Mouse (Mus musculus) left cerebral cortex, postnatal 10 days (tissue): Measurements from ENCODE around the gene Sh3d19. TPM values are rescaled to one million over a fixed set of nuclear protein-coding genes. Genes with fewer than 3 reads are reported as not detected.

Experiments
- DNase-seq, 2 experiments: peaks; one replicate each; pipeline ENCODE4 v3.0.0; 2021 to 2022; ENCODE audit warnings: low spot score in 2 of 2, mixed read lengths in 1 of 2; ENCODE audit errors: extremely low spot score in 1 of 2
- intact Hi-C: fragments of 180-260 bp; cut with DNase I; formaldehyde crosslinking; loops from one replicate; pipeline ENCODE4 v1.15.1; 2025
- total RNA-seq, 2 experiments: library from RNA; stranded (reverse); gene quantifications; 2 replicates each; pipeline ENCODE4 v1.2.3; 2021

The Sh3d19 gene
- total RNA-seq, 2 experiments from 2014 or later, result 48.7 to 50.6 TPM

DNA sequence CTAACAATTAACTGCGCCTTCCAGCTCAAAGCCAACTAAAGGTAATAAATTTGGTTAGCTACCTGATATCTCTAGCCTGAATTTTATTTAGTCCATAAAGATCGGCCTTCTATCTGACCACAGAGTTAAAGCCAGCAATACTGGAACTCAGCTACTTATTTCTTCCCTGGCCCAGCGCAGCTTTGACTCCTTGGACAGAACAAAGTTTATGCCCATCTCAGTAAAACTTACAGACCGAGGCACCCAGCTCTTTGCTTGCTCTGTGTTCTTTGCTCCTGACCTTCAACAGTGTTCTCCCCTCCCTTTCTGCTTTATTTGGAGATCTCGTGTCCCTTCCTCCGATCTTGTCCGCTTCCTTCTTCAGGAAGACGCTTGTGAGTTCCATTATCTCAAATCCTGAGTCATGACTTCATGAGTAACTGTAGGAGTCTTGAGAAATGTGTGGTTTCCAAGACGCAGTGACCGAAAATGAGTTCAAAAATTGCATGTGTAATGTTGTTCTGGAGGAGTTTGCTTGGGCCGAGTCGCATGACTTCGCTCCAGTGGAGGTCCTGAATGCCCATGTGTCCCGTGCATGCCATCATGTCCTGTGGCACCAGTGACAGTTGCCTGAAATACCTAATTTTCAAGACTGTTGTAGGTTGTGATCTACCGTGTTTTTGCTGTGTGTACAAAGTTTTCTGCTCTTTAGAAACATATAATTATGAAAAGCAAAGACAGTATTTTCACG lies 50.2 kb downstream of the Sh3d19 start:
- no peak for DNase-seq
- intact Hi-C loops, result no loop called here

DNA sequence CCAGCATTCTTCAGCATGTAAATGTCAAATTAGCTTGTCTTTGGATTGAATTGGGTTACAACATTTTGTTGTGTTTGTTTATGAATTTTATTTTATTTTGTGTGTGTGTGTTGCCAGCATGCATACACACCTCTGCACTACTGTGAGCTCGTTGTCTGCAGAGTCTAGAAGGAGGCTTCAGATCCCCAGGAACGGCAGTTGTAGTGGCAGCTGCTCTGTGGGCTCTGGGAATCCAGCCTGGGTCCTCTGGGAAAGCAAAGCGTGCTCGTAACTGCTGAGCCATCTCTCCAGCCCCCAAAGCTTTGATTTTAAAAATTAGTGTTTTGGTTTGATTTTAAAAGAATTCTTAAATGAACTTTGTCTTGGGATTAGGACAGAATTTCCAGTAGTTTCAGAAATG lies 50.7 kb downstream of the Sh3d19 start:
- intact Hi-C loops, result no loop called here
- no peak for DNase-seq

DNA sequence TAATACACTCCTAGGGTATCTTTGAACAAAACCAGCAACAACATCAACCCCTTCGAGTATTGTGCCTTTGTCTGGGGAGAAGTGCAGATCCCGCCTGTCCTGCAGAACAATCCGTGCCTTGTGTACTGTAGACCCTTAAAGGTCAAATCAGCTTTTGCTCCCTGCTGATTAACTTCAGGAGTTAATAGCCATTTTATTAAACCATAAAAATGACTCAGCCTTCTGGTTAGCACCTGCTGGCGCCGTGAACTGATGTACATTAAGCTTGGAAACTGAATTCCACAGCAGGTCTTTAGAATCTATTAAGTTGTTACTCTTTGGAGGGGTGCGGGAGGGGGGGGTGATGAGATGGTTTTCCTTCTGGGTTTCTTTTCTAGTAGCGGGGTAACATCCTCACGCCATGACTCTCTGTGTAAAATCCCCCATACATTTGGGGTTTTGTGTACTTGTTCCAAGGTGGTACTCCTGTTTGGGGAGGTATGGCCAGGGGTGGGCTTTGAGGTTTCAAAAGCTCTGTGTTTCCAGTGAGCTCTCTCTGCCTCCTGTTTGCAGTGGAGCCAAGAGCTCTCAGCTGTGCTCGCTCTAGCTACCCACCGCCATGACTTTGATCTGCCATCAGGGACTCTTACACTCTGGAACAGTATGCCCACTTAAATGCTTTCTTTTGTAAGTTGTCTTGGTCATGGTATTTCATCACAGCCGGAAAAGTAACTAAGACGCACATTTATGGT lies 53.3 kb downstream of the Sh3d19 start:
- intact Hi-C loops, result no loop called here

DNA sequence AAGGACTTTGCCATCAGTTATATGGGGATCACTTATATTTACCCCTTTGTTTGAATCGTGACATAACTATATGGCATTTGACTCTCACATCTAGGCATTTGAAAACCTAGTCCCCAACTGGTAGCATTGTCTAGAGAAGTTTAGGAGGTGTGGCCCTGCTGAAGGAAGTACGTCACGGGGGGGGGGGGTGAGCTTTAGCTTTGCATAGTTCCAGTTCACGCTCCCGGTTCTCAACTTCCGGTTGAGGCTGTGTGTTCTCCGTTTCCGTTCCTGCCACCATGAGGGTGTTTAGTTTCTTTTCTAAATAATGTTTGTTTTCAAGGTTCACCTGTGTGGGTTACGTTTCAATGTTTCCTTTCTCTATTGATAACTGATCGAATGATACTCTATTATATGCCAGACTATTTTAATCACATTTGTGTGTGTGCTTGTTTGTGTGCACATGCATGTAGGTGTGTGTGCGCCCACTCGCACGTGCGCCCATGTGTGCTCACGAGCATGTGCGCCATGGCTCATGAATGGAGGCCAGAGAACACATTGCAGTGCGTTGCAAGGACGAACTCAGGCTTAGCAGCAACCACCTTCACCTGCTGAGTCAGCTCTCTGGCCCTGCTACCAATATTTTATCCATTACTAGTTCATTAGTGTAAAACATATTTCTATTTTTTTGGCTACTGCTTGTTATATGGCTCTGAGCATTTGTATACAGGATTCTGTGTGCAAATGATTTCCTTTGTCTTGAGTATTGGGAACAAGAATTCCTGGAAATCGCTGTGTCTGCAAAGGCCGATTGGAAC lies 54.6 kb downstream of the Sh3d19 start:
- DNase-seq, result no peak
- intact Hi-C loops, result no loop called here

More for the DNA sequence above, 53.3 kb downstream of the Sh3d19 start:
- no peak for DNase-seq

DNA sequence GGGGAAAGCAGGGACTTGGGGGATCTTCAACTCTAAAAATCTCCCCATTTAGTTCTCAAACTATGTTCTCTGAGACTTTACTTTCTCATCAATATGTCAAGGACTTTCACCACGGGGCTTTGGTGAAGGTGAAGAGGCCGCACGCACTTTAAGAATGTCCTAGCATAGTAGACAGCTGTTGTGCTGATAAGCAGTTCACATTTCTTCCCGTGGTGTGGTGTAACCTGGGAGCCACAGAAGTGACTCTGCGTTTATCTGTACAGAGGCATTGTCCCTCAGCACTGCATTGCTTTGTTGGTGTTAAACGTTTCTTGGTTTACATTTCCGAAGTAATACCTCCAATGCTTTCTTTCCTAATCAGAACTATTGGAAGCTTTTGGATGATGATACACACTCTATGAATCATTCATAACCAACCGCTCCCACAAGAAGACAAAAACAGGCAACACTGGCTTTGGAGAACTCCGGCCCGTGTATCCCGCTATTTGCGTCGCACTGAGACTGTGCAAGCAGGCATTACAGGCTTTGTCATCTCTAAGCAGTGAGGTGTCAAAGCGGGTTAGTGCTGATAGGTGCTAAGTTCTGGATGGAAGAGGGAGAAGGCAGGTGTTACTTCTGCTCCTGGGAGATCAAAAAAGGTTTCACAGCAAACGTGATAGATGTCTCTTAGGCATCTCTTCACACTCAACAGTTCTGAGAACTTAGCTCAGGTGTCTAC lies 57.9 kb downstream of the Sh3d19 start:
- DNase-seq, result no peak
- intact Hi-C loops, result no loop called here

DNA sequence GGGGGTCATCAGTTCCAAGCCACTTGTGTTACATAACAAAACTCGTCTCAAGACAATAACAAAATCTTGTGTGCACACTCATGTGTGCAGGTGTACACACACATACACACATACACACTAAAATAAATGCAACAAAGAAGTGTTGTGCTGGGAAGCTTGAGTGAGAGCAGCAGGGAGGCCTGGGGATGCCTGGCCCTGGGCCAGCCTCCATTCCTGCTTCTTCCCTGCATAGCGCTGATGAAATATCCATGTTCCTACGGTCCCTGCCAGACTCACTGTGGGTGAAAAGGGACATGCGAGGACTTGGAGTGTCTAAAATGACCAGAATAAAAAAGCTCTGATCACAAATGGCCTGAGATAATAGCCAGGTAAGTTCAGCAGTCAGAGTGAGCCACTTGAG lies 59.7 kb downstream of the Sh3d19 start:
- intact Hi-C loops, result no loop called here
- peak in 1 of 2 experiments; percentile 48 for DNase-seq

DNA sequence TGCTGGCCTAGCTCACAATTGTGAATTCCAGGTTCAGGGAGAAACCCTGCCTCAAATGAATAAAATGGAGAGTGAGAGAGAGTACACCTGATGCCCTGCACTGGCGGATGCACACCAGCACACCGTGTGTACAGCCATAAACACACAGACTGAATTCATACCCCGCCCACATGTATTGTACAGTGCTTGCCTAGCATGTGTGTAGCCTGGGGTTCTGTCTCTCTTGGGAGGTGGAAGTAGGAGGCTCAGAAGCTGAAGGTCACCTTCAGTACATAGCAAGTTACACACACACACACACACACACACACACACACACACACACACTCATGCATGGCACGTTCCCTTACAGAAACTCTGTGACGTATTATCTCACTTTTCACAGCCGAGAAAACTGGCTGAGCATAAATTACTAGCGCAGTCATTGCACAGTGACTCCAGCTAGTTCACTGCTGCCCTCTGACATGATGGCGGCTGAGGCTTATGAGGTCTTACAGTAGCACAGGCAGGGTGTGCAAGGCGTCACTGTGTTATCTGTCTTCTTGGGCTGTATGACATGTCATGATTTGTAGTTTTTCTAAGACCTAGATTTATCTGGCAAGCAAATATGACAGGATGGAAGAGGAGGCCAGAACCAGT lies 62.7 kb downstream of the Sh3d19 start:
- intact Hi-C loops, result no loop called here
- DNase-seq, result no peak

DNA sequence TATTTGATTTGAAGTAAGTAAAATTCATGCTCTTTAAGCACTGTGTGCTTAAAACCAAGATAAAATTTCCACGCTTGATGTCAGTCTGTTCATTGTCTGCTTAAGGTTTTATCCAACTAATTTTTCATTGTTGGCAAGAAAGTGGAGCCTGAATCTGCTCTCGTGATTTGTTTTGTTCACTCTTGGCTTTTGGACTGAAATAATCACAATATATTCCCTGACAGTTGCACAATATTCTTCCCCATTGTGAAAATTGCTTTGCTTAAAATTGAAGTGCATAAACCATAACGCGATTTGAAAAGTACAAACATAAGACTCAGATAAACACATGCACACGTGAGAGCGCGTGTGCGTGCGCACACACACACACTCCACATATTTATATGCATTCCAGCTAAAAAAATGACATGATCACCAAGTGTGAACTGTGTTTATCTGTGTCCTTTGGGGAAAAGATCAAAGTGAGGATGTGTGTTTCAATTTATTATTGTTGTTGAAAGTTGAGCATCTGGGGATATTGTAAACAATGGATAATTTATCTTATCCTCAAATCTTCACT lies 67.1 kb downstream of the Sh3d19 start:
- no peak for DNase-seq
- intact Hi-C loops, result no loop called here

DNA sequence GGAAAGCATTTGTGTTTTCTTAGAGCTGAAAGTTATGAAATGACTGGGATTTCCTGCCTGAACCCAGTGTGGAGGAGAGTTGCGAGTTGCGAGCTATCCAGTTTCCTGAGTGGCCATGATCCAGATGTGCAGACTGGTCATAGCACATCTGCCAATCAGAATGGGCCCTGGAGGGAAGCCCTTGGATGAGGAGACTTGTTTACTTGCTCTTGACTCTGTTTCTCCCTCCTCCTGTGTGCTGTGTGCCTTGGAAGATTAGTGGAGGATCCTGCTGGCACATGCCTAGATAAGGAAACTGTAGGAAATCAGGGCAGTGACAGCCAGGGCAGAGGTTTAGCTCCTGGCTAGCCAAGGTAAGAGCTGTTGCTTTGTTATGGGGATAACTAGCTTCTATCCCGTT lies 67.7 kb downstream of the Sh3d19 start:
- peak in 1 of 2 experiments; percentile 40 for DNase-seq
- intact Hi-C loops, result no loop called here

DNA sequence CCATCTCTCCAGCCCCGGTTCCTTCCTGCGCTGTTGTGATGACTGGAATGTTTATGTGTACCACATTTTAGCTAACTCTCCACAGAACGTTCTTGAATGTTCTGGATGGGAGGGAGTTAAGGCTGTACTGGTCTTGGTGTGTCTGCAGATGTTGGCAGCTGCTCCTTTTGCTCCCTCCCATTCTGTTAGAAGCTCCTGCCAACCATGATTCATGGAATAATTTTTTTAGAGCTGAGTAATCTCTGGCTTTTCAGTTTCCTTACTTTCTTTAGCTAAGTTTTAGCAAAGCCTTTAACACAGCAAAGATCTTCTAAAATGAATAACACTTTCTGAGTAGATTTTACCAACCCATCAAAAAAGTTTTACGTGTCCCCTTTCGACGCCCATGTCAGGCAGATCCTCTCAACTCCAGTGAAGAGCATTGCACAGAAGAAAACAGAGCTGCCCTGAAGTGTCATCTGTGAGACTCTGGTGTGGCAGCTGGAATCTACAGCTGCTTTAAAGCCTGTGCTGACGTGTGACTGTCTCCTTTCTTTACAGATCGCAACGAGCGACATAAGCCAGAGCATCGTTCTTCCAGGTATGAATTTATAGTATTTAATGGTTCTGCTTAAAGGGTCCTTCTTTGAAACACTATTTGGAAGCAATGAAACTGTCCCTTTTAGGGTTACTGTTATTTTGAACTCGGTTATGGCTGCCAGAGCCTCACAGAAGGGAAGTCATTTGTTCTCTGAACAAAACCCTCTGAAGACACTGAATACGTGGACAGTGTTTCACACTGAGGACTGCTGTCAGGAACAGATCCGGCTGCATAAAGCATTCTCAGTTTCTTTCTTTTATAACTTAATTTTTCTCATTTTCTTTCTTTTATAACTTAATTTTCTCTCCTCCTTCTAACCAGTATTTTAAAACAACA lies 69.6 kb downstream of the Sh3d19 start:
- intact Hi-C loops, result no loop called here
- DNase-seq, result no peak

DNA sequence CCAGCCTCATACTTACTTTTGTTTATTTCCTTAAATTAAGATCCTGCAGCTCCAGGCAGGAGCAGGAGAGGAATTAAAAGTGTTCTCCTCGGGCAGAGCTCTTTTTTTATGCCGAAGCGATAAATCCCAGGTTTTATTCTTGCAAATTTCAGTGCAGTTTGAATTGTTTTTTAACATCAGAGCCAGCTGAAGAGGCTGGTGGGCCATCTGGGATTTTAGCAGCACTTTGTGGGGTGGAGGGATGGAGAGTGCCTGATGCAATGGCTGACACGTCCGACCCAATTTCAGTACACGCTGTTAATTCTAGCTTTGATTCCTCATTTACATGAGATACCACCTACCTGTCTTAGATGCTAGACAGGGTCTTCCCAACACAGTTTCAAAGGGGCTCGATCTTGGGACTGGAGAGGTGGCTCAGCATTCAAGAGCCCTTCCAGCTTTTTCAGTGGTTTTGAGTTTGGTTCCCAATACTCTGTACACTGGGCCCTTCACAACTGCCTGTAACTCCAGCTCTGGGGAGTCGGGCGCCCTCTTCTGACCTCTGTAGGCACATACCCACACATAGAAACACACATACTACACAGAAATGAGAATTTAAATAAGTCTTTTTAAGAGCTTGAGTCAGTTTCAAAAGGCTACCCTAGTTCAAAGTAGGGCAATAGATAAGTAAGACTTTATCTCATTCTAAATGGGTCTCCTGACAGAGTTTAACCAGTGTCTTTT lies 76.9 kb downstream of the Sh3d19 start:
- intact Hi-C loops, result no loop called here
- DNase-seq, result no peak

DNA sequence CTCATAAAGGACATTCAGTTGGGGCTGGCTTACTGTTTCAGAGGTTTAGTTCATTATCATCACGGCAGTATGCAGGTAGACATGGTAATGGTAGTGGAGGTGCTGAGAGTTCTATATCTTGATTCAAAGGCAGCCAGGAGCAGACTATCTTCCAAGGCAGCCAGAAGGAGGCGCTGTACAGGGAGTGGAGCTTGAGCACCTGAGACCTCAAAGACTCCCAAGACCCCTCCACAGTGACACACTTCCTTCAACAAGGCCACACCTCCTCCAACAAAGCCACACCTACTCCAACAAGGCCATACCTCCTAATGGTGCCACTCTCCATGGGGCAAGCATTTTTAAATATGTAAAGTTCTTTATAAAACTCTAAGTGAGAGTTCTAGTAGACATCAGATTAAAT lies 78.1 kb downstream of the Sh3d19 start:
- intact Hi-C loops, result no loop called here
- DNase-seq, result no peak

DNA sequence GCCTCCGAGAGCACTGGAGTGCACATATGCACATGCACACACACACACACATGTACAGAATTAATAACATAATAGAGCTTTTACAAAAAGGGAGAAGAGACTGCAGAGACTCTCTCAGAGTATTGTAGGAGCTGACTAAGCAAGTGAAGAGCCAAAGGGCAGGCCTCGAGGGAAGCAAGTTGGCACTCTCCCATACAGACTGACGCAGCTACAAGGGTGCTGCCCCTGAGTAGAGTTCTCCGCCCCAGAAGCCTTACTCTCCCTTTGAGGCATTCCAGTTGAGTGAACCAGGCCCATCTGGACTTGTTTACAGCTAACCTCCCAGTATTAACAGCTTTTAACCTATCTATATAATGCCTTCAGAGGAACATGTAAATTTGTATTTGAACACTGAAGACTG lies 85.8 kb downstream of the Sh3d19 start:
- DNase-seq, result peak in 1 of 2 experiments; percentile 42
- intact Hi-C loops, result no loop called here

DNA sequence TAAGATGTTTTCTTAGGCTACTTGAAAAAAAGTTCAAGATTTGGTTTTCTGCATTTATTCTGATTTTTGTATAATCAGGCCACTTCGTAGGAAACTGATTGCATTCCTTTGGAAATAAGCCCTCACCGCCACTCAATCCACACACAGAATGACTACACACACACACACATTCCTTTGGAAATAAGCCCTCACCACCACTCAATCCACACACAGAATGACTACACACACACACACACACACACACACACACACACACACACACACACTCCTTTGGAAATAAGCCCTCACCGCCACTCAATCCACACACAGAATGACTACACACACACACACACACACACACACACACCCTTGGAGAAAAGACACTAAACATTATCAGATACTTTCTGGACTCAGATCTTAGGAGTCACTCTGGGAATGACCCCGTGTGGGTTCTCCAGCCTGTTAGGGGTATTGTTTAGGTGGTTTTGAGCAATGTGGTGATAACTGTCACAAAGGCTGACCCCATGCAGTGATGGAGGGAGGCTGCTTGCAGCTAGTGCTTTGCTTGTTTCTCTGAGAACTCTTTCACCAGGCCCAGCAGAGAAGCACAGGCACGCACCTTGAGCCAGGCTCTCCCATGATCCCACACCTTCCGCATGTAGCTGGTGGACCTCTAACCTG lies 86.7 kb downstream of the Sh3d19 start:
- intact Hi-C loops, result no loop called here
- no peak for DNase-seq

DNA sequence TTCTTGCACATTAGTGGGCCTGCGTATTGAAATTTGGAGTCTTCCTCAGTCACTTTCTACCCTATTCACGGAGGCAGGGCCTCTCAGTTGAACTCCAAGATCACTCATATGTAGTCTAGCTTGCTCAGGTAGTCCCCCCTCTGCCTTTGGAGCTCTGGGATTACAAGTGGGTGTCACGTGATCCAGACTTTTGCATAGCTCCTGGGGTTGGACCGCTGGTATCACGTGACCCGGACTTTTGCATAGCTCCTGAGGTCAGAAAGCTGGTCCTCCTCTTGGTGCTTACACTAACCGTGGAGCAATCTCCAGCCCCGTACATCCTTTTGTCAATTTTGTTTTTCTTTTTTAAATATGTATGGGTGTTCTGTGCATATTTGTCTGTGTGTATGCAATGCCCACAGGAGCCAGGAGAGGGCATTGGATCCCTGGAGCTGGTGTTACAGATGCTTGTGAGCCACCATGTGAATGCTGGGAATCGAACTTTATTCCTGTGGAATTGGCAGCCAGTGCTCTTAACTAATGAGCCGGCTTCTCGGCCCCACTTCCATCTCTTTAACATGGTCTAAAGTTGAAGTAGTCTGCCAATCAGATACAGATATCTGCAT lies 98.8 kb downstream of the Sh3d19 start:
- DNase-seq, result no peak
- intact Hi-C loops, result no loop called here

DNA sequence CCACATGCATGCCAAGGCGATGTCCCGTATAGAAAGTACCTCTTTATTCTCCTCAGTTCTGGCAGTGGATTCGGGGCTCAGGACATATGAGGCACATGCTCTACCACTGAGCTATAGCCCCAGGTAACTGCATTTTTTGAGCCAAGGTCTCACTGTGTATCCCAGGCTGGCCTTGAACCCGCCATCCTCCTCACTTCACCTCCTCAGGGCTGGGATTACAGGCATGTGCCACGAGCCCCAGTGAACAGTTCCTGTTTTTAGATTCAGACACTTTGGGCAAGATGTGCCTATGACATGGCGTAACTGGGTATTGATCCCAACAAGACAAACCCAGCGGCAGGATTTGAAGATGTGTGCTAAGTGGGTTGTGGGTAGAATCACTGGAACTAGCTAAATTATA lies 99.9 kb downstream of the Sh3d19 start:
- intact Hi-C loops, result no loop called here
- no peak for DNase-seq
